Mouse (Mus musculus) thymus, adult 2 months (tissue): ENCODE measurements around the gene Tbl1xr1. TPM values are rescaled to one million over a fixed set of nuclear protein-coding genes. Genes with fewer than 3 reads are reported as not detected.

Experiments used
- DNase-seq: peaks from one replicate; pipeline ENCODE4 v3.0.0; 2021
- H3K27ac ChIP-seq: fragments of 200-500 bp; 2 replicates; pipeline ENCODE4 v1.5.1; 2012; ENCODE audit warnings: low read length, control low read depth; ENCODE audit not compliant: control insufficient read depth, insufficient read depth
- H3K27me3 ChIP-seq: fragments of 200-500 bp; 2 replicates; pipeline ENCODE4 v1.6.1; 2012; ENCODE audit warnings: mild to moderate bottlenecking, low read length, moderate library complexity, mixed read lengths; ENCODE audit not compliant: control insufficient read depth, insufficient read depth
- H3K36me3 ChIP-seq: fragments of 200-500 bp; 2 replicates; pipeline ENCODE4 v1.6.1; 2012; ENCODE audit warnings: mild to moderate bottlenecking, low read length, moderate library complexity; ENCODE audit not compliant: control insufficient read depth, insufficient read depth
- H3K4me1 ChIP-seq: fragments of 200-500 bp; replicated peaks from 2 replicates; pipeline ENCODE4 v1.6.1; 2012; ENCODE audit warnings: low read length; ENCODE audit not compliant: control insufficient read depth, insufficient read depth
- H3K4me3 ChIP-seq: fragments of 200-500 bp; 2 replicates; pipeline ENCODE4 v1.5.1; 2012; ENCODE audit warnings: mild to moderate bottlenecking, low read length, control low read depth, moderate library complexity; ENCODE audit not compliant: control insufficient read depth, insufficient read depth
- CTCF ChIP-seq: fragments of 200-500 bp; IDR thresholded peaks from 2 replicates; pipeline ENCODE4 v1.5.1; 2012; ENCODE audit warnings: mild to moderate bottlenecking, control low read depth, low read length, moderate library complexity, borderline replicate concordance; ENCODE audit not compliant: control insufficient read depth, poor library complexity, insufficient read depth; ENCODE audit errors: extremely low read depth
- POLR2A ChIP-seq: fragments of 200-500 bp; IDR thresholded peaks from 2 replicates; pipeline ENCODE4 v1.6.1; 2012; ENCODE audit warnings: mild to moderate bottlenecking, low read length, control low read depth, moderate library complexity; ENCODE audit not compliant: control insufficient read depth, poor library complexity, insufficient read depth; ENCODE audit errors: extremely low read depth
- WGBS: fragments of 180-500 bp; shearing (Covaris S2); methylation state at CpG from one replicate; pipeline ENCODE4 v1.1.7; 2018; 5-methylcytosine and 5-hydroxymethylcytosine counted together
- polyA plus RNA-seq: library from polyadenylated mRNA; depleted of rRNA; stranded (reverse); fragments of >200 nt; gene quantifications from 2 replicates; pipeline ENCODE4 v1.2.3, GENCODE M21; 2012

Tbl1xr1 gene
- polyA plus RNA-seq, 1 experiment: 53.2 TPM

GRCm38 (mm10) chr3:22141984-22142719 is 65.7 kb downstream of the Tbl1xr1 start:
- peaks cover 25% of the 10 kb centered on the region for H3K4me1 ChIP-seq
- WGBS: 36% methylated on average over 6 of the region's 6 CpGs
- H3K36me3 ChIP-seq: no peaks in the 10 kb centered on the region
- H3K4me3 ChIP-seq: no peak overlapping the region
- no peaks in the 10 kb centered on the region for H3K27me3 ChIP-seq
- no peak for TF ChIP-seq POLR2A
- no peak for TF ChIP-seq CTCF
- DNase-seq: no peak
- H3K27ac ChIP-seq: peak overlapping the region; percentile 47; the same call in 1 of the 2 replicates

GRCm38 (mm10) chr3:22142846-22143641 is 66.6 kb downstream of the Tbl1xr1 start:
- DNase-seq: peak; percentile 62
- 62% methylated on average over 5 of the region's 5 CpGs for WGBS
- Histone ChIP-seq H3K27ac (no peak overlapping the region), H3K4me3 (no peak overlapping the region), H3K36me3 (no peaks in the 10 kb centered on the region), H3K4me1 (peaks cover 17% of the 10 kb centered on the region), H3K27me3 (no peaks in the 10 kb centered on the region)
- peak; percentile 73; the same call in 1 of the 2 replicates for TF ChIP-seq CTCF
- no peak for TF ChIP-seq POLR2A

- Histone ChIP-seq H3K27ac (no peak overlapping the region), H3K27me3 (no peaks in the 10 kb centered on the region), H3K4me3 (no peak overlapping the region), H3K4me1 (peaks cover 13% of the 10 kb centered on the region), H3K36me3 (no peaks in the 10 kb centered on the region)
- TF ChIP-seq CTCF: no peak
- TF ChIP-seq POLR2A: no peak
- DNase-seq: peak; percentile 19
- 94% methylated on average over 2 of the region's 2 CpGs for WGBS
Observed at GRCm38 (mm10) chr3:22144255-22144654, 67.8 kb downstream of the Tbl1xr1 start.

GRCm38 (mm10) chr3:22147433-22147927 is 71.0 kb downstream of the Tbl1xr1 start:
- Histone ChIP-seq H3K27me3 (no peaks in the 10 kb centered on the region), H3K4me1 (peaks cover 8% of the 10 kb centered on the region), H3K36me3 (no peaks in the 10 kb centered on the region), H3K27ac (no peak overlapping the region), H3K4me3 (no peak overlapping the region)
- DNase-seq: no peak
- WGBS: 100% methylated on average over 1 of the region's 1 CpGs
- TF ChIP-seq POLR2A (no peak), CTCF (no peak)

GRCm38 (mm10) chr3:22148306-22148932 is 72.0 kb downstream of the Tbl1xr1 start:
- Histone ChIP-seq H3K27me3 (no peaks in the 10 kb centered on the region), H3K4me1 (peaks cover 6% of the 10 kb centered on the region), H3K4me3 (no peak overlapping the region), H3K36me3 (no peaks in the 10 kb centered on the region), H3K27ac (no peak overlapping the region)
- no peak for TF ChIP-seq CTCF
- no peak for TF ChIP-seq POLR2A
- 93% methylated on average over 6 of the region's 6 CpGs for WGBS
- no peak for DNase-seq

GRCm38 (mm10) chr3:22150872-22151530 is 74.5 kb downstream of the Tbl1xr1 start:
- H3K27ac ChIP-seq: no peak overlapping the region
- TF ChIP-seq POLR2A: no peak
- no peak for TF ChIP-seq CTCF
- H3K4me3 ChIP-seq: no peak overlapping the region
- H3K4me1 ChIP-seq: peaks cover 8% of the 10 kb centered on the region
- no peak for DNase-seq
- H3K27me3 ChIP-seq: no peaks in the 10 kb centered on the region
- 7% methylated on average over 5 of the region's 5 CpGs for WGBS
- H3K36me3 ChIP-seq: no peaks in the 10 kb centered on the region
